Mouse (Mus musculus): ENCODE data around the gene Mau2. TPM values are rescaled to one million over a fixed set of nuclear protein-coding genes. Genes with fewer than 3 reads are reported as not detected.

The Mau2 gene
- 136 TPM for total RNA-seq (2023)

DNA sequence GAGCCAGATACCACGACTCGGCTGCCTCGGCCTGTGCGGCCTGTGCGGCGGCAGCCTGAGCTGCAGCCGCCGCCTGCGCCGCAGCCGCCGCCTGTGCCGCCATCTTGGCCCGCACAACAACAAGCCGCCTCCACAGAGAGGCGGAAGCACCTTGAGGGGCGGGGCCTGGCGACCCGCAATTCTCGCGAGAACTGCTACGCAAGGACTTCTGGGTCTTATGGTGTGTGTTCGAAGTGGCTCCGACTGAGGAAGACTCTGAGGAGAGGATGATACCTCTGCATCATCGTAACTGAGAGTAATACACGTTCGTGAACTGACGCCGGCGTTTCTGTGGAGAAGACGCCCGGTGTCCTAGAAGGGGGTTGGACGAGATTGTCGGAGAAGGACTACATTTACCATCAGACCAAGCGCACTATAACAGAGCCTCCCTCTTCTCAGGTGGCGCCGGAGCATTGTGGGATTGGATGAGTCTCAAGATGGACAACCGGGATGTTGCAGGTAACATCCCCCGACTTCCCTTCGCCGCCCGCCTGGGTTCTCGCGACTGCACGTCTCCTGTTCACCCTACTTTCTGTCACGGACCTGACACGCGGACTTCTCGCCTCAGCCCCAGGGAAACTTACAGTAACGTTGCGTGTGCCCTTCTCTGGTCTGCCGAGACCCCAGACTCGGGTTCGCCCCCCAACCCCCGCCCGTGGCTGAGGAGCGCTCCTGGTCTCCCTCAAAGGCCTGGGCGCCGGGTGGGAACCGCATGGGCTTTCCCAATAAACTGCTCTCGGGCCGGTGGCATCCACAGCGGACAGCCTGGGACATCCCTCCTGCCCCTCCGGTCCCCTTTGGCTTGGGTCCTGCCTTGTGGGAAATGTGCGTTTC lies at the start of gene Mau2, which contains the start of gene Sugp1:
Gene Mau2, minus strand, starts transcription at position 152 of the 873 bp plus-strand sequence.
Gene Sugp1, plus strand, starts transcription at position 231 of the 873 bp plus-strand sequence.

GRCm38 (mm10) chr8:70083285-70083684 lies 40.8 kb upstream of the Mau2 start, which contains the start of gene Hapln4:
TSS of gene Hapln4 (plus strand) at chr8:70083457.

GRCm38 (mm10) chr8:70072441-70073069 lies 30.0 kb upstream of the Mau2 start, which contains the start of gene Tm6sf2:
TSS of gene Tm6sf2 (plus strand) at chr8:70072924.

GRCm38 (mm10) chr8:69995776-69996588 lies 46.6 kb downstream of the Mau2 start, which contains the start of gene Gatad2a:
TSS of gene Gatad2a (minus strand) at chr8:69996384.

Other genes starting within 250 kb of the Mau2 start
- gene Gmip, start 234.1 kb downstream of the Mau2 start, total RNA-seq (2023): 236 TPM
- 3.3 TPM for gene Lpar2, start 220.3 kb downstream of the Mau2 start, total RNA-seq (2023)
- 3.8 TPM for gene Pbx4, start 210.2 kb downstream of the Mau2 start, total RNA-seq (2023)
- gene Cilp2, start 155.0 kb downstream of the Mau2 start, total RNA-seq (2023): not detected
- 0.44 TPM for gene Tssk6, start 140.6 kb downstream of the Mau2 start, total RNA-seq (2023)
- 46.0 TPM for gene Ndufa13, start 140.2 kb downstream of the Mau2 start, total RNA-seq (2023)
- 1.1 TPM for gene Yjefn3, start 140.0 kb downstream of the Mau2 start, total RNA-seq (2023)
- 75.0 TPM for gene Gatad2a, start 46.4 kb downstream of the Mau2 start, total RNA-seq (2023)
- 52.8 TPM for gene Sugp1, start 79 bp upstream of the Mau2 start, total RNA-seq (2023)
- not detected for gene Tm6sf2, start 30.2 kb upstream of the Mau2 start, total RNA-seq (2023)
- not detected for gene Hapln4, start 40.7 kb upstream of the Mau2 start, total RNA-seq (2023)
- not detected for gene Ncan, start 78.1 kb upstream of the Mau2 start, total RNA-seq (2023)
- gene Nr2c2ap, start 88.6 kb upstream of the Mau2 start, total RNA-seq (2023): 24.6 TPM
- 25.9 TPM for gene Rfxank, start 96.4 kb upstream of the Mau2 start, total RNA-seq (2023)
- 55.2 TPM for gene Borcs8, start 96.8 kb upstream of the Mau2 start, total RNA-seq (2023)
- 3.4 TPM for gene Mef2b, start 97.0 kb upstream of the Mau2 start, total RNA-seq (2023)
- 48.1 TPM for gene Tmem161a, start 129.6 kb upstream of the Mau2 start, total RNA-seq (2023)
- 9.9 TPM for gene Slc25a42, start 169.6 kb upstream of the Mau2 start, total RNA-seq (2023)
- gene Sugp2, start 191.5 kb upstream of the Mau2 start, total RNA-seq (2023): 72.7 TPM
- 6.4 TPM for gene Armc6, start 191.7 kb upstream of the Mau2 start, total RNA-seq (2023)
- gene Homer3, start 240.1 kb upstream of the Mau2 start, total RNA-seq (2023): 6.3 TPM